Mouse (Mus musculus) embryonic stem cell, embryonic (primary cell): ENCODE measurements at regions not wholly inside any gene's neighbourhood (a gene's known extent, or its start where the extent isn't known, plus 50 kb on each side); places are given as distances from the start of the nearest gene placed in this dataset.
"Not testable (repeated sequence)": the region's sequence is repeated elsewhere in the genome, so short reads cannot be mapped to it uniquely, and the experiment has no call there.

Experiments used
- CTCF ChIA-PET, 4 experiments: fragments of 300-600 bp in 2 of 4; fragments of 350-600 bp in 2 of 4; sonication (Branson Sonifier 250); formaldehyde crosslinking; loops; one replicate each; lab custom pipeline; 2022; ENCODE audit warnings: inconsistent platforms in 2 of 4; lab: Charles Lee
- POLR2A ChIA-PET, 4 experiments: fragments of 300-600 bp in 2 of 4; fragments of 350-600 bp in 2 of 4; sonication (Branson Sonifier 250); formaldehyde crosslinking; loops; one replicate each; lab custom pipeline; 2022; ENCODE audit warnings: antibody characterized with exemption in 4 of 4, inconsistent platforms in 1 of 4; lab: Charles Lee

DNA sequence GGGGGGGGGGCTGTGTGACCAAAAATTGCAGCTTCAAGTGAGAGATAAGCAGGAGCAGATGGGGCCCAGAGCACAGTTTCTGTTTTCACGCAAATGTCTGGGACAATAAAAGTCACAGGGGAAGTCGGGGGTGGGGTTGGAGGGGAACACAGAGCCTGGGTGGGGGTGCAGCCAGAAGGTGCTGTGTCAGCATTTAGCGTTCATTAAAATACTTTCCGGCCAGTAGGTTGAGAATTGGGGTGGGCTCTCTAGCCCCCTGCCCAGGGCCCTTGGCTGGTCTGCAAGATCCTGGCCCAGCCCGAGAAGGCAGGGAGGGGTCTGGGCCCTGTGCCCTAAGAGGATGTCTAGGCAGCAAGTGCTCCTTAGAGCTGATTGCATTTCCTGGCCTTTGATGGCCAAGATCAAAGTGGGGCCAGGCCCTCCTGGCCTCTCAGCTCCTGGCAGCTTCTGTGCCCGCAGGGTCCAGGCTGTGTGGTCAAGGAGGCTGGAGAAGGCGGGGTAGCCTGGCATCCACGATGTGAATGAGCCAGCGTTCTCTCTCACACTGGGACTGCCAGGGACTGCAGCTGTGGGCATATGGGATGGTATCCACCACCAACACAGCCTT, 283.0 kb downstream of the Cyp26b1 start:
- ChIA-PET CTCF (interaction anchor here in 2 of 4 experiments (0.6 to 0.7 kb wide), 3 partner anchors 9 to 1088 kb away, joined by 3 to 9 read pairs (median 3); no protein-coding TSS in a partner anchor), POLR2A (interaction anchor here in 1 of 4 experiments (0.7 kb wide), 1 partner anchor 1699 kb away, joined by 3 read pairs; no protein-coding TSS in a partner anchor)

DNA sequence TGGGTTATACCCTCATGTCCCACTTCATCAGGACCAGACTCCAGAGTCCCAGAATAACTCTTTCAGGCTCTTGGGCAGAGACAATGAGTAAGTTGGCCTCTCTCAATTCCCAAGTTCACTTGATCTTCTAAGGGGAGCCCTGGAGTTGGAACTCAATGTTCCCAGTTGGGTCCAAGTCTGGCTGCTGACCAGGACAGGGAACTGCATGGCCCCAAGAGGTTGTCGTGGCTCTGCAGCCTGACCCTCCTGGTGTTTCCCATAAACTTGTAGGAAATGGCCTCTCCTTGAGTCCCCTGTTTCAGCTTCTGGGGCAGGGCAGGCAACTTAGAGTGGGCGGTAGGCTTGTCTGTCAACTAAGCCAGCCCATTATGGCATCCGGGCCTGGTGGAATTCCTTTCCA, 286.2 kb downstream of the Cyp26b1 start:
- POLR2A ChIA-PET: interaction anchor here in 1 of 4 experiments (1.2 kb wide), 1 partner anchor 13 kb away, joined by 3 read pairs; no protein-coding TSS in a partner anchor
- CTCF ChIA-PET: interaction anchor here in 1 of 4 experiments (0.8 kb wide), 1 partner anchor 212 kb away, joined by 4 read pairs; no protein-coding TSS in a partner anchor

GRCm38 (mm10) chr6:84306585-84306984, 287.1 kb downstream of the Cyp26b1 start:
- ChIA-PET POLR2A (interaction anchor here in 1 of 4 experiments (1.2 kb wide), 1 partner anchor 12 kb away, joined by 3 read pairs; no protein-coding TSS in a partner anchor), CTCF (interaction anchor here in 2 of 4 experiments (0.6 to 0.8 kb wide), 2 partner anchors 9 to 211 kb away, joined by 3 to 4 read pairs; no protein-coding TSS in a partner anchor)

GRCm38 (mm10) chr6:84305093-84305492, 288.6 kb downstream of the Cyp26b1 start:
- POLR2A ChIA-PET: no interaction called here
- CTCF ChIA-PET: no interaction called here

GRCm38 (mm10) chr6:84302916-84303315, 290.8 kb downstream of the Cyp26b1 start:
- CTCF ChIA-PET: interaction anchor here in 3 of 4 experiments (0.6 to 1.2 kb wide), 3 partner anchors 12 to 795 kb away, joined by 3 to 6 read pairs (median 3); no protein-coding TSS in a partner anchor
- POLR2A ChIA-PET: interaction anchor here in 2 of 4 experiments (0.6 to 2.0 kb wide), 3 partner anchors 12 to 652 kb away, joined by 3 to 6 read pairs (median 3); no protein-coding TSS in a partner anchor

DNA sequence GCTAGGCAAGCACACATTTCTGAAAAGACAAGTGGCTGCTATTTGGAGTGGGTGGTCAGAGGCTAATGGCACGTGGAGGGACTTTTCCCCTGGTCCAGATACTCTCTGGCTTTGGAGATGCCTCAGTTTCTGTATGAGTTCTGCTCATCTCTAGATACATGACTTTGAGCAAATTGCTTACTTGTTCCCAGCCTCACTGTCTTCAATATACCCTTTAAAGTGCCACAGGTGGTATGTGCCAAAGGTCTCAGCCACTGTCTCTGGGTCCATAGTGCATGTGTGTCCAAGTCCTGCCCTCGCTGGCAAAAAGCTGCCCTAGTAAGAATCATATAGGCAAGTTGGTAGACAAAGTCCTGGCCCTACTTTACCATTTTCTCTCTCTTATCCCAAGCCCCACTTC, 291.5 kb downstream of the Dysf start:
- ChIA-PET CTCF (interaction anchor here in 1 of 4 experiments (0.6 kb wide), 1 partner anchor 1692 kb away, joined by 3 read pairs; no protein-coding TSS in a partner anchor), POLR2A (interaction anchor here in 1 of 4 experiments (1.0 kb wide), 1 partner anchor 22 kb away, joined by 3 read pairs; no protein-coding TSS in a partner anchor)

DNA sequence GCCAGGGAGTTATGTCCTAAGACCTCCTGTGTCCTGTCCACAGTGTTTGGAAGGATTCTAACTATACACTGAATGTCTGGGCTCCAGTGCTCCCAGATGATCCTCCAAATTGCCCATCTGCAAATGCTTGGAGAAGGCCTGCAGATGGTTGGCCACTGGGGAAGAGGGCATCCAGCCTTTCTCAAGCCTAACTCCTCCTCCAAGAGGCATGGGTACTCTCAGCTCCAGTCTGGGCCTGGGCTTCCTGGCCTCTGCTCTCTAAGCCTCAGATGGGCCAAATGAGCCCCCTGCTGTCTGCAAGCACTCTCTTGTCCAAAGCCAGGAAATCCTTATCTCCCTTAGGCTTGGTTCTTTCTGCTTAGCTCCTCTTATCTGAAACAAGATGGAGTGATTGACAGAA, 290.8 kb downstream of the Dysf start:
- CTCF ChIA-PET: no interaction called here
- POLR2A ChIA-PET: no interaction called here

DNA sequence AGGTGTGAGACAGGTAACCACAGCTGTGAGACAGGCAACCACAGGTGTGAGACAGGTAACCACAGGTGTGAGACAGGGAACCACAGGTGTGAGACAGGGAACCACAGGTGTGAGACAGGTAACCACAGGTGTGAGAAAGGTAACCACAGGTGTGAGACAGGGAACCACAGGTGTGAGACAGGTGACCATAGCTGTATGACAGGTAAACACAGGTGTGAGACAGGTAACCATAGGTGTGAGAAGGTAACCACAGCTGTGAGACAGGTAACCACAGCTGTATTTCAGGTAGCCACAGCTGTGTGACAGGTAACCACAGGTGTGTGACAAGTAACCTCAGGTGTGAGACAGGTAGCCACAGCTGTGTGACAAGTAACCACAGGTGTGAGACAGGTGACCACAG, 265.5 kb downstream of the Dysf start:
- CTCF ChIA-PET: interaction anchor here in 1 of 4 experiments (0.6 kb wide), 1 partner anchor 838 kb away, joined by 3 read pairs; no protein-coding TSS in a partner anchor
- POLR2A ChIA-PET: not testable (repeated sequence)

DNA sequence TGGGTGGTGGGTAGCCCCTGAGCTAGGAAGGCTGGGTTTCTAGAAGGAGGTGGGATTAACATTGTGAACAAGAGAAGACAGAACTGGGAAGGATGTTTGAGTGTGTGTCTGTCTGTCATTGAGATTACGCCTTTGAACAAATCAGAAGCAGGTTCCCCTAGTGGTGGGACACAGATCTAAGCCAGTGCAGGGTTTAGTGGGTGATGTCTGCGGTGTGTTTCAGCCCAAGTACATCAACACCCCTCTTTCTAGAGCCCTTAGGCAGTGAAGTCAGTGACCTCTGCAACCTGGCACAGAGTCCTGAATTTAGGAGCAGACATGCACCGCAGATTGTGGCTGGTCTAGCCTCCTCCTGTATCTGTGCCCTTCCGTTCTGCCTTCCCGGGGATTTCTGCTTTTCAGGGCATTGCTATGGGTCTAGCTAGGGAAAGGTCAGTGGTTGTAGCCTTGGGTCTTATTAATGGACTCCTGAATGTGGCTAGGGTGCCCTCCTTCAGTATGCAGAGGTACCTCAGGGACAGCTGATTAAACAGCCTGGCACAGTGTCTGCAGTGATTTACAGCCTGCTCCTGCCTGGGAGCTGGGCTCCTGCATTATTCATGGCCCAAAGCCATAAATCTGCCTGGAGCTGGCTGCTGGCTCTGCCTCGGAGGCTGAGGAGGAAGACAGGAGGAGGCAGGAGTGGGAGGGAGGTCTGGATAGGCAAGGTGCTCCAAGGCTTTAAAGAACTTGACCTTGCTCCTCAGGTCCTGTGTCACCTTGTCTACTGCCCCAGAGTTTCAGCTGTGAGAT, 264.3 kb downstream of the Dysf start:
- POLR2A ChIA-PET: no interaction called here
- CTCF ChIA-PET: interaction anchor here in 1 of 4 experiments (0.6 kb wide), 1 partner anchor 178 kb away, joined by 3 read pairs; no protein-coding TSS in a partner anchor

GRCm38 (mm10) chr6:84271966-84272365, 263.6 kb downstream of the Dysf start:
- ChIA-PET CTCF (no interaction called here), POLR2A (no interaction called here)

- CTCF ChIA-PET: no interaction called here
- POLR2A ChIA-PET: interaction anchor here in 1 of 4 experiments (0.6 kb wide), 1 partner anchor 19 kb away, joined by 3 read pairs; no protein-coding TSS in a partner anchor
Observed at GRCm38 (mm10) chr6:84271441-84271840, 263.1 kb downstream of the Dysf start.

DNA sequence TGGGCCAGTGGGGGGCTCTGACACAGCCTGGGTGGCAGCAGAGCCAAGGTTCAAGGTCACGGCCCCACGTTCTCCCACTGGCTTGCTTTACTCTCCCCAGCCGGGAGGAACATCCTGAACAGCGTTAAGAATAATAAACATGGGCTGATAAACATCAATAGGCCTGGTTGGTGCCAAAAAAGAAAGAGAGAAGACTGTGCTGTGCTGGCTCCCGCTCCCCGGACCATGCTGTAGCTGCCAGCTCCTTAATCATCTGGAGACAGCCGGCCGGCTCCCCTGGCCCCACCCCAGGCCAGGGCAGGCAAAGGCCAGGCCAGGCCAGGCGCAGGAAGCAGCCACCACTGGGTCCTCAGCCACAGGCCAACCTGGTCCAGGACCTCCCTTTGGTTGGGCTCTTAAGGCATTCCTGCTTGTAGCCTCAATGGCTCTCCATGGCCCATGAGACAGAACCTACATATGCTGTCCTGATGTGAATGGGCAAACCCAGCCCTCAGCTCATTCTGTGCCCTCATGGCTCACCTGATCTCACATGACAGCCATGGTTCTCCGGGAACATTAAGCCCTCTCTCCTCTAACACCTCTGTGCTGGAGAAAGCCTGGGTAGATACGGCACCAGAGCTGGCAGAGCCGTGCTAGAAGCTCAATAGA, 262.3 kb downstream of the Dysf start:
- POLR2A ChIA-PET: interaction anchor here in 1 of 4 experiments (0.5 to 0.6 kb wide), 2 partner anchors 20 to 50 kb away, joined by 3 to 5 read pairs; no protein-coding TSS in a partner anchor

GRCm38 (mm10) chr6:84269478-84269877, 261.1 kb downstream of the Dysf start:
- POLR2A ChIA-PET: no interaction called here
- CTCF ChIA-PET: no interaction called here

More for the DNA sequence above, 262.3 kb downstream of the Dysf start:
- CTCF ChIA-PET: interaction anchor here in 1 of 4 experiments (0.8 kb wide), 1 partner anchor 8 kb away, joined by 3 read pairs; no protein-coding TSS in a partner anchor

DNA sequence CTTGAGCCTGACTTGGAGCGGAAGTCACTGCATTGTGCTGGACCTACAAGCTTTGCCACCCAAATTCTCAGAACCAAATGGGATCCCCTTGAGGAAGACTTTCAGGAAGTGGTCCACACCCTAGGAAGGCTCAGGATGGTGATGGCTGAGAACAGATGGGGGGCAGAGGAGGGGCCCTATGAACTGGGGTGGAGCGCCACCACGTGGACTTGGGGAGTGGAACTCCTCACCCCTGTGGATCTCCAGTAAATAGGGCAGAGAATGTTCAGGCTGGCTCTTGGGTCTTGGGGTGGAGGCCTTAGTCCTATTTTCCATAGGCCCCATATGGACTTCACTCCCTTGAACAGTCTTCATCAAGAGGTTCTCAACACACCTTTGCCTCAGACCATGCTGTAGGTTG, 260.6 kb downstream of the Dysf start:
- ChIA-PET POLR2A (no interaction called here), CTCF (no interaction called here)

- ChIA-PET POLR2A (no interaction called here), CTCF (interaction anchor here in 1 of 4 experiments (0.9 kb wide), 1 partner anchor 173 kb away, joined by 3 read pairs; no protein-coding TSS in a partner anchor)
Observed at GRCm38 (mm10) chr6:84268111-84268510, 259.7 kb downstream of the Dysf start.

DNA sequence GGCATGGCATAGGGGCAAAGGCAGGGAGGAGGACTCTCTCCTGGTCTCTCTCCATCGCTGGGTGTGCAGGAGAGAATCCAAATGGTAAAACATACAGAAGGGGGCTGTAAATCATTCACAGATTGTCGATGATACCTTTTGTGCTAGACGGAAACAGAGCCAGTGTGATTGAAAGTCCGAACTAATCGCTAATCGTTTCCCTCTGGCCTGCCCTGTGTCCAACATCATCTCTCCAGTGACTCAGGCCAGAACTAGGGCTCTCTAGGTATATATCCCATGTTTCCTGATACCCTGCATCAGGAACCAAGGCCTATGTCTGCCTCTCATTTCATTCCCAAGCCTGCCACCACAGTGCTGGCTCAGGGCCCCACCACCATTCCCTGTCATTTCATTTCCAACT, 259.1 kb downstream of the Dysf start:
- ChIA-PET CTCF (interaction anchor here in 1 of 4 experiments (0.9 kb wide), 1 partner anchor 172 kb away, joined by 3 read pairs; no protein-coding TSS in a partner anchor), POLR2A (no interaction called here)

- POLR2A ChIA-PET: no interaction called here
- CTCF ChIA-PET: no interaction called here
Observed at GRCm38 (mm10) chr6:84266736-84267135, 258.3 kb downstream of the Dysf start.

- CTCF ChIA-PET: no interaction called here
- POLR2A ChIA-PET: interaction anchor here in 1 of 4 experiments (0.6 kb wide), 1 partner anchor 296 kb away, joined by 3 read pairs; no protein-coding TSS in a partner anchor
Observed at GRCm38 (mm10) chr6:84264681-84265080, 256.3 kb downstream of the Dysf start.
